Mouse (Mus musculus): Measurements from ENCODE around the gene Ldb2.

Ldb2 gene

GRCm38 (mm10) chr5:44645952-44646841 is 153.3 kb downstream of the Ldb2 start:
- no peak for DNase-seq (ENCODE audit: extremely low spot score, low read depth, low spot score)

GRCm38 (mm10) chr5:44643079-44643478 is 156.4 kb downstream of the Ldb2 start:
- no peak for DNase-seq (ENCODE audit: extremely low spot score, low read depth, low spot score)

GRCm38 (mm10) chr5:44641060-44641459 is 158.4 kb downstream of the Ldb2 start:
- DNase-seq (ENCODE audit: extremely low spot score, low read depth, low spot score) = no peak

- DNase-seq (ENCODE audit: extremely low spot score, low read depth, low spot score) = no peak
These were observed 163.9 kb downstream of the Ldb2 start for GRCm38 (mm10) chr5:44635546-44635945.

- DNase-seq (ENCODE audit: extremely low spot score, low read depth, low spot score) = no peak
These were observed 170.3 kb downstream of the Ldb2 start for GRCm38 (mm10) chr5:44629034-44629625.

- no peak for DNase-seq (ENCODE audit: extremely low spot score, low read depth, low spot score)
These were observed 172.0 kb downstream of the Ldb2 start for GRCm38 (mm10) chr5:44627487-44627886.

- DNase-seq (ENCODE audit: extremely low spot score, low read depth, low spot score) = no peak
These were observed 172.6 kb downstream of the Ldb2 start for GRCm38 (mm10) chr5:44626885-44627284.

GRCm38 (mm10) chr5:44626114-44626513 is 173.4 kb downstream of the Ldb2 start:
- no peak for DNase-seq (ENCODE audit: extremely low spot score, low read depth, low spot score)

- DNase-seq (ENCODE audit: extremely low spot score, low read depth, low spot score) = no peak
These were observed 183.8 kb downstream of the Ldb2 start for GRCm38 (mm10) chr5:44615677-44616076.

- DNase-seq (ENCODE audit: extremely low spot score, low read depth, low spot score) = no peak
These were observed 190.6 kb downstream of the Ldb2 start for GRCm38 (mm10) chr5:44608901-44609300.

GRCm38 (mm10) chr5:44601340-44601739 is 198.1 kb downstream of the Ldb2 start:
- DNase-seq (ENCODE audit: extremely low spot score, low read depth, low spot score) = no peak

GRCm38 (mm10) chr5:44593522-44594218 is 205.8 kb downstream of the Ldb2 start:
- no peak for DNase-seq (ENCODE audit: extremely low spot score, low read depth, low spot score)

- DNase-seq (ENCODE audit: extremely low spot score, low read depth, low spot score) = no peak
These were observed 208.7 kb downstream of the Ldb2 start for GRCm38 (mm10) chr5:44590750-44591149.

- DNase-seq (ENCODE audit: extremely low spot score, low read depth, low spot score) = no peak
These were observed 210.2 kb downstream of the Ldb2 start for GRCm38 (mm10) chr5:44589318-44589717.

GRCm38 (mm10) chr5:44586571-44586970 is 212.9 kb downstream of the Ldb2 start:
- DNase-seq (ENCODE audit: extremely low spot score, low read depth, low spot score) = peak; percentile 86

GRCm38 (mm10) chr5:44579899-44580459 is 219.5 kb downstream of the Ldb2 start:
- no peak for DNase-seq (ENCODE audit: extremely low spot score, low read depth, low spot score)

- no peak for DNase-seq (ENCODE audit: extremely low spot score, low read depth, low spot score)
These were observed 222.7 kb downstream of the Ldb2 start for GRCm38 (mm10) chr5:44576682-44577349.

- no peak for DNase-seq (ENCODE audit: extremely low spot score, low read depth, low spot score)
These were observed 224.8 kb downstream of the Ldb2 start for GRCm38 (mm10) chr5:44574681-44575080.

- DNase-seq (ENCODE audit: extremely low spot score, low read depth, low spot score) = peak; percentile 24
These were observed 245.6 kb downstream of the Ldb2 start for GRCm38 (mm10) chr5:44553765-44554352.

GRCm38 (mm10) chr5:44553155-44553554 is 246.3 kb downstream of the Ldb2 start:
- DNase-seq (ENCODE audit: extremely low spot score, low read depth, low spot score) = no peak

Data from hindlimb bud, embryonic 11.5 days (tissue).